Mouse (Mus musculus): Measurements from ENCODE around the gene Svopl.

Svopl gene

DNA sequence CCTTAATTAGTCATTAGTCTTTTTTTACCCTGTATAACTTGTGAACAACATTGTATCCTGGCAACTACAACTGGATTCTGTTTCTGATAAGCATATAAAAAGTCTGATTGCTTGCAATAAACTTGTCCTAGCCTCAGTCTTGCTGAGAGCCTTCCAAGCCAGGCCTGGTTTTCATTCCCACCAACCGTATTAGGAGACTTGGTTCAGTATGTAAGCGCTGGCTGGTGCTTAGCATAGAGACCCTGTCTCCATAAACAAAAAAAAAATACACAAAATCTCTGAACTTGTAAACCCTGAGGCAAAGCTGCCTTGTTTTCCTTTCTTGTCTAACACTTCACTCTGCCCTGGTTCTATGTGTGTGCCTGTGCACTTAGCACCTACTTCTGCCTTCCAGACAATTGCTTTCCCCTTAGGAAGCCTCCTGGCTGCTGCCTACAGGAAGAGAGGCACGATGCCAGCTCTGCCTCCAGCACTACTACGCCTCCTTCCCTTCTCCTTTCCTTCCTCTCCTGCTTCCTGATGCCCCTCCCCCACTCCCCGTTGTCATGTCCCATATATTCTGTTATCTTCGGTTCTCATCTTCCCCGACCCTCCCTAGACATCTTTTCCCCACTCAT is 14.8 kb downstream of the Svopl start:
- no peak for DNase-seq (ENCODE audit: low spot score)

GRCm38 (mm10) chr6:38028205-38028604 is 18.6 kb downstream of the Svopl start:
- no peak for DNase-seq (ENCODE audit: low spot score)

GRCm38 (mm10) chr6:38027771-38028170 is 19.0 kb downstream of the Svopl start:
- DNase-seq (ENCODE audit: low spot score): no peak

DNA sequence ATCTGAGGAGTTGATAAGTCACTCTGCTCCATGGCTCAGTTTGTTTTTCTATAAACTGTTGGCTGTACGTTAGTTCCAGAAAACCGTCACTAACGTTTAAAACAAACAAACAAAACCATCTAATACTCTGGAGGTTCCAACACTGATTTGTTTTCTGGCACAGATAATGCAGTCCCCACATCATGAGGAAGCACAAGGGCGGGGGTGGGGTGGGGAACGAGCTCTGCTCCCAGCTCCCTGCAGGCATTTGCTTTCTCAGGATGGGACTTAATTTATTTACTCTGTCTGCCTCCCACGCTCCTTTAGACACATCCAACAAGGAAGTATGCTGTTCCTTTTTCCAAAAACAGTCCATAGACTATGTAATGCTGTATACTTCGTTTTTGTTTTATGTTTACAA is 23.5 kb downstream of the Svopl start:
- no peak for DNase-seq (ENCODE audit: low spot score)

GRCm38 (mm10) chr6:38021406-38021805 is 25.4 kb downstream of the Svopl start:
- no peak for DNase-seq (ENCODE audit: low spot score)

DNA sequence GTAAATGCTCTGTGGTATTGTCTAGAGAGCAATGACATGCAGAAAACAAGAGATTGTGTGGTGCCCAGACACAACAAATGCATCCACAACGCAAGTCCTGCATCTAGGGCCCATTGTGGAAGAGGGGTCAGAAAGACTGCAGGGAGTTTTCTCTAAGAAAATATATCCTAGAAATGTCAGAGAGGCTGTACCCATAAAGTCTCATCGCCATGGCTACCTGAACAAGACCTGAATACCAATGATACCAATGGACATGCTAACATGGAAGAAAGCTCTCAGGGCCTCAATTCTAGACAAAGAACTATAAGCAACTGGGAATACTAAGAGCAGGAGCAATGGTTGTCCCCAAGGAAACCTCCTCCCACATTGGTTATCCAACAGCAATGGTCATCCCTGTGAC is 34.0 kb downstream of the Svopl start:
- DNase-seq (ENCODE audit: low spot score): no peak

DNA sequence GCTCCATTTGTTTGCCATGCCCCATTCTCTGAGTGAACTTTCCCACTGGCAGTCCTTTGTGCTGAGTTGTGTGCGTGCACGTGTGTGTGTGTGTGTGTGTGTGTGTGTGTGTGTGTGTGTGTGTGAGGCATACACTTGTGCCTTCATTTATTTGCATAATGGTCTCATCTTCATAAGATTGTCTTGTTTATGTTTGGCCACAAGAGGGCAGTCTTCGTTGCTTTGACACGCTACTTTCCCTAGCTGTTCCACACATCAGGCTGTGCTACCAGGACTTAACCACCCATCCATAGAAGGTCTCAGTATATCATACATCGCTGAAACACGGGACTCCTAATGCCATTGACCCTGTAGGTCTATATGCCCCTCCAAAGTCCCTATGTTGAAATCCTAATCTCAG is 39.3 kb downstream of the Svopl start:
- peak; percentile 48 for DNase-seq (ENCODE audit: low spot score)

DNA sequence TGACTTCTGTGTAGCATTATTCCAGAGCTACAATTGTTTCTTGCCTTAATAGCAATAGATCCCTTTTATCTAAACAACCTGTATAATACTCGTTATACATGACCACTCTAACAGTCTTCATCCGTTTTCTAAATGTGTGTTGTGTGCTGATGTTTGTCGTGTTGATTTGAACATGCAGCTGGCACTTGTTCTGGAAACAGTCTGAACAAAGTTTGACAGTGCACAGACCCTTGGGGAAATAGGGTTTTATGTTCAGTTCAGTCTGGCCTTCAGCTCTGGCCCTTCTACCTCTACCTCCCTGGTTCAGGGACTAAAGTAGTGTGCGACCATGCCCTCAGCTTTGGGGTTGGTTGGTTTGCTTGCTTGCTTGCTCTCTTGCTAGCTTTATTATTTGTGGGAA is 79.4 kb downstream of the Svopl start:
- no peak for DNase-seq (ENCODE audit: low spot score)

DNA sequence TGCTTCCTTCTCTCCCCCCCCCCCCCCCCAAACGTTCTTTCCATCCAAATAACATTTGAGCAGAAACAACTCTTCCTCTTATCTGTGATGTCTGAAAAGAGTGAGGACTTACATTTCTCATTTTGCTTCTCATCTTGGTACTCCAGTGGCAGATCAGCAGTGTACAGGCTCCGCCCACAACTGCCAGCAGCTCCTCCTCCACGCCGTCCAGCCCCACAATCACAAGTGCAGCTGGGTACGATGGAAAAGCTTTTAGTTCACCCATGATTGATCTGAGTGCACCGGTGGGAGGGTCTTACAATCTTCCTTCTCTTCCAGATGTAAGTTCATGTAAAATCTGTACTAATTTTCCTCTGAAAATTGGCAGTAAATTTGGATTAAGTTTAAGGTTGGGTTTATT is 95.5 kb downstream of the Svopl start:
- DNase-seq (ENCODE audit: low spot score): no peak

- DNase-seq (ENCODE audit: low spot score): no peak
Observed at GRCm38 (mm10) chr6:37936498-37936897, 110.3 kb downstream of the Svopl start.

Data from yolk sac, embryonic 10.5 days (tissue).